Mouse (Mus musculus) C2C12 (cell line): Measurements from ENCODE around the gene Cym.

ENCODE experiments used
- CTCF ChIP-seq: IDR thresholded peaks from one replicate; pipeline ENCODE4 v1.5.1; 2011; ENCODE audit not compliant: control insufficient read depth, insufficient read depth, insufficient read length
- FOSL1 ChIP-seq: IDR thresholded peaks from one replicate; pipeline ENCODE4 v1.8.0; 2011; ENCODE audit warnings: mild to moderate bottlenecking, low read length; ENCODE audit not compliant: poor library complexity, insufficient read depth, severe bottlenecking
- MAX ChIP-seq: IDR thresholded peaks from one replicate; pipeline ENCODE4 v1.6.1; 2011; ENCODE audit warnings: mild to moderate bottlenecking, control low read depth
- MYOD1 ChIP-seq: IDR thresholded peaks from one replicate; pipeline ENCODE4 v1.6.1; 2011; ENCODE audit warnings: low read depth; ENCODE audit not compliant: control insufficient read depth, insufficient read length

- TF ChIP-seq CTCF (no peak), MYOD1 (no peak), MAX (no peak), FOSL1 (no peak)
Observed at GRCm38 (mm10) chr3:107185597-107185996, 35.9 kb downstream of the Cym start.
